Mouse (Mus musculus): ENCODE measurements at regions not wholly inside any gene's neighbourhood (a gene's known extent, or its start where the extent isn't known, plus 50 kb on each side); places are given as distances from the start of the nearest gene placed in this dataset.

GRCm38 (mm10) chr19:26026103-26026502 lies 353.9 kb downstream of the Dmrt2 start:
- DNase-seq (ENCODE audit: low read depth, low spot score), result no peak
- H3K4me1 ChIP-seq (ENCODE audit: control insufficient read depth in 1 of 2, insufficient read depth in 2 of 2, low read length in 2 of 2), result no peaks in the 10 kb centered on the region
- TF ChIP-seq EP300 (IDR thresholded peaks at IDR 0.05; ENCODE audit: low read depth in 1 of 2, low read length in 2 of 2), result no peak
- TF ChIP-seq ELF1 (IDR thresholded peaks at IDR 0.05; ENCODE audit: low read depth, low read length), result no peak
- TF ChIP-seq USF1 (IDR thresholded peaks at IDR 0.05; ENCODE audit: low read depth, low read length), result no peak
- TF ChIP-seq USF2 (IDR thresholded peaks at IDR 0.05; ENCODE audit: borderline replicate concordance in 1 of 2, insufficient read depth in 1 of 2, low read depth in 1 of 2, low read length in 2 of 2), result no peak
- TF ChIP-seq SIN3A (IDR thresholded peaks at IDR 0.05; ENCODE audit: low read length), result no peak
- TF ChIP-seq RAD21 (IDR thresholded peaks at IDR 0.05; ENCODE audit: low read depth, low read length), result no peak
- no peak for TF ChIP-seq KAT2A (conservative IDR thresholded peaks at IDR 0.05; ENCODE audit: low read depth, low read length)
- no peak for TF ChIP-seq ZNF384 (IDR thresholded peaks at IDR 0.05; ENCODE audit: low read depth, low read length)
- TF ChIP-seq BHLHE40 (IDR thresholded peaks at IDR 0.05; ENCODE audit: borderline replicate concordance, low read depth, low read length), result no peak

GRCm38 (mm10) chr19:26037270-26037669 lies 365.1 kb downstream of the Dmrt2 start:
- TF ChIP-seq MXI1 (IDR thresholded peaks at IDR 0.05; ENCODE audit: low read depth, low read length), result no peak
- TF ChIP-seq MYB (IDR thresholded peaks at IDR 0.05; ENCODE audit: low read depth, low read length), result no peak
- TF ChIP-seq SIN3A (IDR thresholded peaks at IDR 0.05; ENCODE audit: low read length), result no peak
- TF ChIP-seq GABPA (IDR thresholded peaks at IDR 0.05; ENCODE audit: low read depth, low read length), result no peak
- no peak for TF ChIP-seq ZMIZ1 (IDR thresholded peaks at IDR 0.05; ENCODE audit: low read depth, low read length)
- TF ChIP-seq ZKSCAN1 (IDR thresholded peaks at IDR 0.05; ENCODE audit: low read depth, low read length), result no peak
- TF ChIP-seq ETS1 (IDR thresholded peaks at IDR 0.05; ENCODE audit: low read depth, low read length), result no peak
- TF ChIP-seq CHD2 (IDR thresholded peaks at IDR 0.05; ENCODE audit: low read length), result no peak
- TF ChIP-seq NELFE (IDR thresholded peaks at IDR 0.05; ENCODE audit: low read depth, low read length), result no peak
- TF ChIP-seq TAL1 (IDR thresholded peaks at IDR 0.05; ENCODE audit: low read length), result no peak
- TF ChIP-seq UBTF (IDR thresholded peaks at IDR 0.05; ENCODE audit: borderline replicate concordance, insufficient read depth, low read depth, low read length), result no peak
- TF ChIP-seq POLR2AphosphoS5 (IDR thresholded peaks at IDR 0.05; ENCODE audit: borderline replicate concordance, low read depth, low read length), result no peak
- no peak overlapping the region for H3K27ac ChIP-seq (ENCODE audit: control insufficient read depth, low read depth, low read length)

More at GRCm38 (mm10) chr19:26026103-26026502, 353.9 kb downstream of the Dmrt2 start:
- Histone ChIP-seq H3K27ac (ENCODE audit: control insufficient read depth, low read depth, low read length) (no peak overlapping the region), H3K4me3 (ENCODE audit: control insufficient read depth in 1 of 2, insufficient read depth in 1 of 2, low read depth in 2 of 2, low read length in 2 of 2) (no peak overlapping the region), H3K9me3 (replicated peaks; ENCODE audit: insufficient read depth, low read length) (no peaks in the 10 kb centered on the region), H3K27me3 (ENCODE audit: control insufficient read depth in 1 of 2, insufficient read depth in 2 of 2, low read length in 2 of 2) (no peaks in the 10 kb centered on the region), H3K79me2 (ENCODE audit: control insufficient read depth, insufficient read depth, low read length, poor library complexity) (no peaks in the 10 kb centered on the region), H3K36me3 (ENCODE audit: control insufficient read depth in 1 of 2, insufficient read depth in 2 of 2, low read length in 2 of 2) (no peaks in the 10 kb centered on the region), H3K9ac (ENCODE audit: control insufficient read depth, low read depth, low read length, poor library complexity, severe bottlenecking) (no peak overlapping the region)

More at GRCm38 (mm10) chr19:26037270-26037669, 365.1 kb downstream of the Dmrt2 start:
- Histone ChIP-seq H3K9me3 (replicated peaks; ENCODE audit: insufficient read depth, low read length) (no peaks in the 10 kb centered on the region), H3K79me2 (ENCODE audit: control insufficient read depth, insufficient read depth, low read length, poor library complexity) (no peaks in the 10 kb centered on the region), H3K9ac (ENCODE audit: control insufficient read depth, low read depth, low read length, poor library complexity, severe bottlenecking) (no peak overlapping the region), H3K4me3 (ENCODE audit: control insufficient read depth in 1 of 2, insufficient read depth in 1 of 2, low read depth in 2 of 2, low read length in 2 of 2) (no peak overlapping the region), H3K4me1 (ENCODE audit: control insufficient read depth in 1 of 2, insufficient read depth in 2 of 2, low read length in 2 of 2) (no peaks in the 10 kb centered on the region), H3K27me3 (ENCODE audit: control insufficient read depth in 1 of 2, insufficient read depth in 2 of 2, low read length in 2 of 2) (no peaks in the 10 kb centered on the region), H3K36me3 (ENCODE audit: control insufficient read depth in 1 of 2, insufficient read depth in 2 of 2, low read length in 2 of 2) (no peaks in the 10 kb centered on the region)
- DNase-seq (ENCODE audit: low read depth, low spot score), result no peak
